Mouse (Mus musculus): ENCODE data around the gene Efhd2. TPM values are rescaled to one million over a fixed set of nuclear protein-coding genes. Genes with fewer than 3 reads are reported as not detected.

Efhd2 gene
- polyA plus RNA-seq, 1 experiment, result 23.8 TPM

- Histone ChIP-seq H3K4me1 (ENCODE audit: control insufficient read depth, insufficient read depth, low read length) (no peaks in the 10 kb centered on the region), H3K27ac (ENCODE audit: control insufficient read depth, insufficient read depth, low read depth, low read length, poor library complexity) (no peak overlapping the region), H3K4me3 (replicated peaks; ENCODE audit: control insufficient read depth, low read depth, low read length) (no peak overlapping the region)
- WGBS, result 88% methylated on average over 8 of the region's 8 CpGs
- no peak for TF ChIP-seq CTCF (IDR thresholded peaks at IDR 0.05; ENCODE audit: control insufficient read depth, insufficient read depth, low read length)
- TF ChIP-seq POLR2A (IDR thresholded peaks at IDR 0.05; ENCODE audit: borderline replicate concordance, control insufficient read depth, low read depth, low read length), result no peak
Measured at GRCm38 (mm10) chr4:141893157-141893784, 18.6 kb upstream of the Efhd2 start.

- WGBS, result 29% methylated on average over 6 of the region's 6 CpGs
- no peak for TF ChIP-seq POLR2A (IDR thresholded peaks at IDR 0.05; ENCODE audit: borderline replicate concordance, control insufficient read depth, low read depth, low read length)
- no peak for TF ChIP-seq CTCF (IDR thresholded peaks at IDR 0.05; ENCODE audit: control insufficient read depth, insufficient read depth, low read length)
- no peak overlapping the region for H3K4me3 ChIP-seq (replicated peaks; ENCODE audit: control insufficient read depth, low read depth, low read length)
Measured at GRCm38 (mm10) chr4:141886385-141886968, 11.8 kb upstream of the Efhd2 start.

GRCm38 (mm10) chr4:141885451-141885850 is 10.7 kb upstream of the Efhd2 start:
- TF ChIP-seq POLR2A (IDR thresholded peaks at IDR 0.05; ENCODE audit: borderline replicate concordance, control insufficient read depth, low read depth, low read length) (no peak), CTCF (IDR thresholded peaks at IDR 0.05; ENCODE audit: control insufficient read depth, insufficient read depth, low read length) (no peak)
- 71% methylated on average over 9 of the region's 9 CpGs for WGBS

More at GRCm38 (mm10) chr4:141886385-141886968, 11.8 kb upstream of the Efhd2 start:
- no peaks in the 10 kb centered on the region for H3K4me1 ChIP-seq (ENCODE audit: control insufficient read depth, insufficient read depth, low read length)
- no peak overlapping the region for H3K27ac ChIP-seq (ENCODE audit: control insufficient read depth, insufficient read depth, low read depth, low read length, poor library complexity)

GRCm38 (mm10) chr4:141882858-141883257 is 8.1 kb upstream of the Efhd2 start:
- no peak for TF ChIP-seq CTCF (IDR thresholded peaks at IDR 0.05; ENCODE audit: control insufficient read depth, insufficient read depth, low read length)
- no peaks in the 10 kb centered on the region for H3K4me1 ChIP-seq (ENCODE audit: control insufficient read depth, insufficient read depth, low read length)
- no peak overlapping the region for H3K27ac ChIP-seq (ENCODE audit: control insufficient read depth, insufficient read depth, low read depth, low read length, poor library complexity)
- no peak overlapping the region for H3K4me3 ChIP-seq (replicated peaks; ENCODE audit: control insufficient read depth, low read depth, low read length)
- WGBS, result 89% methylated on average over 7 of the region's 7 CpGs

More at GRCm38 (mm10) chr4:141885451-141885850, 10.7 kb upstream of the Efhd2 start:
- H3K4me1 ChIP-seq (ENCODE audit: control insufficient read depth, insufficient read depth, low read length), result no peaks in the 10 kb centered on the region
- no peak overlapping the region for H3K4me3 ChIP-seq (replicated peaks; ENCODE audit: control insufficient read depth, low read depth, low read length)
- no peak overlapping the region for H3K27ac ChIP-seq (ENCODE audit: control insufficient read depth, insufficient read depth, low read depth, low read length, poor library complexity)

- TF ChIP-seq CTCF (IDR thresholded peaks at IDR 0.05; ENCODE audit: control insufficient read depth, insufficient read depth, low read length), result no peak
- no peak for TF ChIP-seq POLR2A (IDR thresholded peaks at IDR 0.05; ENCODE audit: borderline replicate concordance, control insufficient read depth, low read depth, low read length)
- Histone ChIP-seq H3K27ac (ENCODE audit: control insufficient read depth, insufficient read depth, low read depth, low read length, poor library complexity) (no peak overlapping the region), H3K4me3 (replicated peaks; ENCODE audit: control insufficient read depth, low read depth, low read length) (no peak overlapping the region), H3K4me1 (ENCODE audit: control insufficient read depth, insufficient read depth, low read length) (no peaks in the 10 kb centered on the region)
- 72% methylated on average over 5 of the region's 5 CpGs for WGBS
Measured at GRCm38 (mm10) chr4:141881950-141882349, 7.2 kb upstream of the Efhd2 start.

- TF ChIP-seq CTCF (IDR thresholded peaks at IDR 0.05; ENCODE audit: control insufficient read depth, insufficient read depth, low read length) (no peak), POLR2A (IDR thresholded peaks at IDR 0.05; ENCODE audit: borderline replicate concordance, control insufficient read depth, low read depth, low read length) (no peak)
Measured at GRCm38 (mm10) chr4:141881289-141881914, 6.7 kb upstream of the Efhd2 start.

GRCm38 (mm10) chr4:141879875-141880274 is 5.2 kb upstream of the Efhd2 start:
- Histone ChIP-seq H3K4me3 (replicated peaks; ENCODE audit: control insufficient read depth, low read depth, low read length) (no peak overlapping the region), H3K4me1 (ENCODE audit: control insufficient read depth, insufficient read depth, low read length) (no peaks in the 10 kb centered on the region), H3K27ac (ENCODE audit: control insufficient read depth, insufficient read depth, low read depth, low read length, poor library complexity) (no peak overlapping the region)
- no peak for TF ChIP-seq POLR2A (IDR thresholded peaks at IDR 0.05; ENCODE audit: borderline replicate concordance, control insufficient read depth, low read depth, low read length)
- TF ChIP-seq CTCF (IDR thresholded peaks at IDR 0.05; ENCODE audit: control insufficient read depth, insufficient read depth, low read length), result no peak
- WGBS, result 84% methylated on average over 9 of the region's 9 CpGs

More at GRCm38 (mm10) chr4:141881289-141881914, 6.7 kb upstream of the Efhd2 start:
- Histone ChIP-seq H3K4me1 (ENCODE audit: control insufficient read depth, insufficient read depth, low read length) (no peaks in the 10 kb centered on the region), H3K4me3 (replicated peaks; ENCODE audit: control insufficient read depth, low read depth, low read length) (no peak overlapping the region), H3K27ac (ENCODE audit: control insufficient read depth, insufficient read depth, low read depth, low read length, poor library complexity) (no peak overlapping the region)
- 85% methylated on average over 10 of the region's 10 CpGs for WGBS

DNA sequence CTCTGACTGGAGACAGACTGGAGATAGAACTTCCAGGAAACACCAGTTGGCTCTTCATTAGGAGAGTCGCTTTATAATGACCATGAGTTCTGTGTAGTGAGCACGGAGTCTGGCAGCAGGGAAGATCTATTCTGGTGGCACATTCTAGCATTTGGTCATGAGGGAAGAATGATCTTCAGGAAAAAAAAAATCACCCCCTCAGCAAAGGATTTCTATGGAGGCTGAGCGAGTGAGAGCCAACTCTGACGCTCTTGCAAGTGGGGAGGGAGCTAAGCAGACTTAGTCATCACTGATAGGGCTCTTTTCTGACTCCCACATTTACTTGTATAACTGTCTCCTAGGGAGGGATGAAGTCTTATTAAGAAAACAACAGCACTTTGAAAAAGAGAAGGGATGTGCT is 4.4 kb upstream of the Efhd2 start:
- 64% methylated on average over 4 of the region's 4 CpGs for WGBS
- Histone ChIP-seq H3K4me3 (replicated peaks; ENCODE audit: control insufficient read depth, low read depth, low read length) (no peak overlapping the region), H3K27ac (ENCODE audit: control insufficient read depth, insufficient read depth, low read depth, low read length, poor library complexity) (no peak overlapping the region), H3K4me1 (ENCODE audit: control insufficient read depth, insufficient read depth, low read length) (no peaks in the 10 kb centered on the region)
- no peak for TF ChIP-seq CTCF (IDR thresholded peaks at IDR 0.05; ENCODE audit: control insufficient read depth, insufficient read depth, low read length)
- TF ChIP-seq POLR2A (IDR thresholded peaks at IDR 0.05; ENCODE audit: borderline replicate concordance, control insufficient read depth, low read depth, low read length), result no peak
